ENCODE assay signal across 28 mouse cellular contexts in genomic region chr5:141374797-141375196, GRCm38 (mm10).
DNase-seq lines count a peak whose midpoint lies in the region; ATAC-seq lines count a peak whose summit lies in the region.
"Had no signal": no experiment of that assay in that cellular context is flagged by ENCODE, and none has a peak within 500 bp of the region (broad histone marks: within the 10 kb centered on the region; RNA-seq: fewer than 3 reads in every experiment).

No protein-coding gene starts in this region.

- no peaks in the 10 kb centered on the region for H3K9me3 ChIP-seq in embryonic facial prominence, embryonic 12.5 days
- H3K9me3 ChIP-seq in embryonic facial prominence, embryonic 10.5 days = no peaks in the 10 kb centered on the region
- H3K9me3 ChIP-seq in heart, embryonic 13.5 days = no peaks in the 10 kb centered on the region; the same call in 1 of the 2 replicates
- H3K9me3 ChIP-seq in hindbrain, embryonic 10.5 days = no peaks in the 10 kb centered on the region
- H3K9me3 ChIP-seq in hindbrain, embryonic 11.5 days (ENCODE audit: control insufficient read depth, low read length) = no peaks in the 10 kb centered on the region
- H3K9me3 ChIP-seq: embryonic facial prominence, embryonic 15.5 days; forebrain, embryonic 10.5 days; forebrain, embryonic 12.5 days had no signal

- no peaks in the 10 kb centered on the region for H3K36me3 ChIP-seq in embryonic facial prominence, embryonic 12.5 days
- H3K36me3 ChIP-seq in embryonic facial prominence, embryonic 10.5 days (replicated peaks) = no peaks in the 10 kb centered on the region
- no peaks in the 10 kb centered on the region for H3K36me3 ChIP-seq in heart, embryonic 13.5 days
- H3K36me3 ChIP-seq in hindbrain, embryonic 10.5 days = no peaks in the 10 kb centered on the region
- H3K36me3 ChIP-seq in hindbrain, embryonic 11.5 days (ENCODE audit: control insufficient read depth, insufficient read depth, low read length) = no peaks in the 10 kb centered on the region
- H3K36me3 ChIP-seq: embryonic facial prominence, embryonic 15.5 days; forebrain, embryonic 10.5 days; forebrain, embryonic 12.5 days; G1E had no signal

- H3K4me2 ChIP-seq in embryonic facial prominence, embryonic 12.5 days (replicated peaks) = no peak overlapping the region
- H3K4me2 ChIP-seq in heart, embryonic 13.5 days = no peak overlapping the region
- no peak overlapping the region for H3K4me2 ChIP-seq in hindbrain, embryonic 11.5 days (replicated peaks; ENCODE audit: low read depth, low read length)
- H3K4me2 ChIP-seq: embryonic facial prominence, embryonic 15.5 days; forebrain, embryonic 12.5 days had no signal

- no peaks in the 10 kb centered on the region for H3K27me3 ChIP-seq in embryonic facial prominence, embryonic 12.5 days
- no peaks in the 10 kb centered on the region for H3K27me3 ChIP-seq in embryonic facial prominence, embryonic 10.5 days (replicated peaks; ENCODE audit: low read depth, poor library complexity, severe bottlenecking)
- H3K27me3 ChIP-seq in heart, embryonic 13.5 days (replicated peaks) = no peaks in the 10 kb centered on the region
- H3K27me3 ChIP-seq in hindbrain, embryonic 10.5 days (ENCODE audit: insufficient read depth, poor library complexity, severe bottlenecking) = no peaks in the 10 kb centered on the region
- no peaks in the 10 kb centered on the region for H3K27me3 ChIP-seq in hindbrain, embryonic 11.5 days (ENCODE audit: control insufficient read depth, insufficient read depth, low read length)
- H3K27me3 ChIP-seq: CH12.LX; embryonic facial prominence, embryonic 15.5 days; Patski had no signal

- 58% methylated on average over 2 of the region's 2 CpGs for WGBS in embryonic facial prominence, embryonic 12.5 days
- 73% methylated on average over 2 of the region's 2 CpGs for WGBS in embryonic facial prominence, embryonic 10.5 days
- WGBS in heart, embryonic 13.5 days = 80% methylated on average over 2 of the region's 2 CpGs
- 63% methylated on average over 2 of the region's 2 CpGs for WGBS in hindbrain, embryonic 10.5 days
- 71% methylated on average over 2 of the region's 2 CpGs for WGBS in hindbrain, embryonic 11.5 days

- H3K27ac ChIP-seq in embryonic facial prominence, embryonic 12.5 days = no peak overlapping the region
- H3K27ac ChIP-seq in embryonic facial prominence, embryonic 10.5 days (replicated peaks) = no peak overlapping the region
- no peak overlapping the region for H3K27ac ChIP-seq in heart, embryonic 13.5 days (replicated peaks)
- peak overlapping the region; percentile 35; the same call in 1 of the 2 replicates for H3K27ac ChIP-seq in hindbrain, embryonic 10.5 days
- no peak overlapping the region for H3K27ac ChIP-seq in hindbrain, embryonic 11.5 days (ENCODE audit: low read depth, low read length)
- H3K27ac ChIP-seq: embryonic facial prominence, embryonic 15.5 days; forebrain, embryonic 10.5 days; forebrain, embryonic 12.5 days had no signal

- no peak for DNase-seq in embryonic facial prominence, embryonic 10.5 days (ENCODE audit: low spot score)
- no peak for DNase-seq in heart, adult 9 months (ENCODE audit: low spot score in 2 of 2)
- DNase-seq in hindbrain, embryonic 10.5 days (ENCODE audit: low spot score) = no peak
- DNase-seq in hindbrain, embryonic 11.5 days (ENCODE audit: low spot score) = no peak
- DNase-seq in retina, postnatal 1 day = peak; percentile 16
- DNase-seq in retina, embryonic 14.5 days (ENCODE audit: low spot score) = no peak
- DNase-seq: adrenal gland, adult 8-10 months; adrenal gland, postnatal 14 days; adrenal gland, postnatal 36 days; B cell, adult 2 months; cerebellum, adult 11-12 months; cerebellum, adult 2 months; cerebellum, adult 9-10 months; cerebellum, postnatal 10 days; cerebellum, postnatal 25 days had no signal

- ATAC-seq in embryonic facial prominence, embryonic 12.5 days (ENCODE audit: insufficient number of reproducible peaks, insufficient read depth, low FRiP score, low TSS enrichment) = peak; percentile 60; the same call in 1 of the 2 replicates
- ATAC-seq in heart, embryonic 13.5 days (ENCODE audit: extremely low read depth, insufficient number of reproducible peaks, low FRiP score, low TSS enrichment) = no peak
- no peak for ATAC-seq in hindbrain, embryonic 11.5 days (ENCODE audit: low FRiP score)
- ATAC-seq: activated CD4-positive, CD25-positive, alpha-beta regulatory T cell, adult 4 months; CD4-positive, CD25-positive, alpha-beta regulatory T cell, adult 4 months; forebrain, embryonic 14.5 days; forebrain, embryonic 16.5 days; Patski had no signal

- no peak overlapping the region for H3K9ac ChIP-seq in embryonic facial prominence, embryonic 12.5 days
- peak overlapping the region; percentile 26; the same call in 1 of the 2 replicates for H3K9ac ChIP-seq in heart, embryonic 13.5 days
- no peak overlapping the region for H3K9ac ChIP-seq in hindbrain, embryonic 11.5 days (ENCODE audit: low read depth, low read length)
- H3K9ac ChIP-seq: embryonic facial prominence, embryonic 15.5 days; forebrain, embryonic 12.5 days had no signal

- H3K4me1 ChIP-seq in embryonic facial prominence, embryonic 12.5 days = no peaks in the 10 kb centered on the region
- H3K4me1 ChIP-seq in embryonic facial prominence, embryonic 10.5 days = peaks cover 10% of the 10 kb centered on the region
- H3K4me1 ChIP-seq in heart, embryonic 13.5 days = peaks cover 42% of the 10 kb centered on the region
- H3K4me1 ChIP-seq in hindbrain, embryonic 10.5 days (replicated peaks) = peaks cover 14% of the 10 kb centered on the region
- H3K4me1 ChIP-seq in hindbrain, embryonic 11.5 days (replicated peaks; ENCODE audit: control insufficient read depth, insufficient read depth, low read length) = no peaks in the 10 kb centered on the region

- H3K4me3 ChIP-seq in embryonic facial prominence, embryonic 12.5 days = no peak overlapping the region
- H3K4me3 ChIP-seq in embryonic facial prominence, embryonic 10.5 days = no peak overlapping the region
- H3K4me3 ChIP-seq in heart, embryonic 13.5 days = no peak overlapping the region
- no peak overlapping the region for H3K4me3 ChIP-seq in hindbrain, embryonic 10.5 days
- H3K4me3 ChIP-seq in hindbrain, embryonic 11.5 days (ENCODE audit: low read depth, low read length) = no peak overlapping the region
- H3K4me3 ChIP-seq: embryonic facial prominence, embryonic 15.5 days; erythroblast, embryonic 14.5 days; forebrain, embryonic 10.5 days; forebrain, embryonic 12.5 days had no signal
